Mouse (Mus musculus): ENCODE measurements around the gene Dyrk1a.

GRCm38 (mm10) chr16:94743853-94744501, 174.2 kb downstream of the Dyrk1a start:
- peak; percentile 22; the same call in 1 of the 2 replicates for TF ChIP-seq CTCF (IDR thresholded peaks at IDR 0.05; ENCODE audit: control insufficient read depth, insufficient read depth, low read length)
- TF ChIP-seq POLR2A (IDR thresholded peaks at IDR 0.05; ENCODE audit: borderline replicate concordance, control insufficient read depth, low read depth, low read length) = no peak
